Mouse (Mus musculus) brain, embryonic 14.5 days (tissue): ENCODE results near the gene Rhox2f.
"Not testable (repeated sequence)": the region's sequence is repeated elsewhere in the genome, so short reads cannot be mapped to it uniquely, and the experiment has no call there.

ENCODE experiments used
- CTCF ChIP-seq: fragments of 200-500 bp; IDR thresholded peaks from 2 replicates; pipeline ENCODE4 v1.5.1; 2012; ENCODE audit warnings: inconsistent platforms, mild to moderate bottlenecking, moderate library complexity, borderline replicate concordance; ENCODE audit not compliant: insufficient read depth, insufficient read length; ENCODE audit errors: extremely low read depth
- POLR2A ChIP-seq: fragments of 200-500 bp; IDR thresholded peaks from 2 replicates; pipeline ENCODE4 v1.6.1; 2012; ENCODE audit warnings: mild to moderate bottlenecking, inconsistent platforms, borderline replicate concordance; ENCODE audit not compliant: poor library complexity, insufficient read depth, insufficient read length, severe bottlenecking; ENCODE audit errors: extremely low read depth

DNA sequence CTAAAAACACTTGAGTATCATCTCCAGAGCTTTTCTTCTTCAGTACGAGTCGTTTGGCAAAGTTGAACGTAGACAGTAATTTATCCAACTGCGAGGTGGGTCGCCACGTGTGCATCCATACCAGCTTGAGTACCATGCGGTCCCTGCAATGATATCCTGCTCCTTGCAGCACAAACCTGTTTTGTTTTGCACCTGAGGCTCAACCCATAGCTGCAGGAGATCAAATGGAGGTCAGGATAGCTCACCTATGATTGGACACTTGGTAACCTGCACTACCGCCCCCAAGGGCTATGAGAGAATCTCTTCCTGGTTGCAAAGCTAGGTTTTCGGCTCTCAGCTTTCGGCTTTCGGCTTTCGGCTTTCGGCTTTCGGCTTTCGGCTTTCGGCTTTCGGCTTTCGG is 14.1 kb upstream of the Rhox2f start, which contains the start of gene Rhox4e:
- TF ChIP-seq POLR2A, CTCF: not testable (repeated sequence)
